Mouse (Mus musculus) liver, embryonic 15.5 days (tissue): Measurements from ENCODE around the gene Gm43064. TPM values are rescaled to one million over a fixed set of nuclear protein-coding genes. Genes with fewer than 3 reads are reported as not detected.

Experiments
- ATAC-seq: fragments of 200-750 bp; cut with Nextera tagmentation; 2 replicates; pipeline ENCODE4 v1.8.0; 2017; ENCODE audit warnings: moderate number of reproducible peaks, mild to moderate bottlenecking, moderate library complexity; ENCODE audit not compliant: insufficient read depth
- H3K27ac ChIP-seq: fragments of 300-500 bp; sonication (generic); replicated peaks from 2 replicates; pipeline ENCODE4 v1.5.1; 2015; ENCODE audit warnings: mild to moderate bottlenecking, inconsistent platforms
- H3K27me3 ChIP-seq: fragments of 300-500 bp; sonication (generic); 2 replicates; pipeline ENCODE4 v1.6.1; 2015; ENCODE audit warnings: mild to moderate bottlenecking, inconsistent platforms
- H3K36me3 ChIP-seq: fragments of 300-500 bp; sonication (generic); replicated peaks from 2 replicates; pipeline ENCODE4 v1.6.1; 2015; ENCODE audit warnings: moderate library complexity, mild to moderate bottlenecking, inconsistent platforms
- H3K4me1 ChIP-seq: fragments of 300-500 bp; sonication (generic); replicated peaks from 2 replicates; pipeline ENCODE4 v1.6.1; 2015; ENCODE audit warnings: inconsistent platforms
- H3K4me2 ChIP-seq: fragments of 300-500 bp; sonication (generic); 2 replicates; pipeline ENCODE4 v1.6.1; 2015; ENCODE audit warnings: moderate library complexity, mild to moderate bottlenecking, inconsistent platforms
- H3K4me3 ChIP-seq: fragments of 300-500 bp; sonication (generic); replicated peaks from 2 replicates; pipeline ENCODE4 v1.5.1; 2015; ENCODE audit warnings: mild to moderate bottlenecking, inconsistent platforms
- H3K9ac ChIP-seq: fragments of 300-500 bp; sonication (generic); 2 replicates; pipeline ENCODE4 v1.6.1; 2015; ENCODE audit warnings: moderate library complexity, mild to moderate bottlenecking, inconsistent platforms
- H3K9me3 ChIP-seq: fragments of 300-500 bp; sonication (generic); replicated peaks from 2 replicates; pipeline ENCODE4 v1.6.1; 2016; ENCODE audit warnings: inconsistent platforms
- WGBS: fragments of 180-500 bp; shearing (Covaris S2); methylation state at CpG from one replicate; pipeline ENCODE4 v1.1.7; 2015; ENCODE audit warnings: mixed read lengths; ENCODE audit not compliant: insufficient replicate concordance; 5-methylcytosine and 5-hydroxymethylcytosine counted together
- polyA plus RNA-seq: library from polyadenylated mRNA; unstranded; fragments of >200 nt; fragmentation: Nextera tagmentation; extraction: Ambion mirVana; gene quantifications from 2 replicates; pipeline ENCODE4 v1.2.1, GENCODE M21; 2015

Gene Gm43064
- polyA plus RNA-seq, 1 experiment from 2014 or later: 1.1 TPM

GRCm38 (mm10) chr3:103857036-103857805 is 47.8 kb downstream of the Gm43064 start:
- peaks cover 4% of the 10 kb centered on the region; the same call in 1 of the 2 replicates for H3K4me1 ChIP-seq
- H3K36me3 ChIP-seq: no peaks in the 10 kb centered on the region
- H3K4me2 ChIP-seq: no peak overlapping the region
- WGBS: 70% methylated on average over 7 of the region's 7 CpGs
- H3K9ac ChIP-seq: no peak overlapping the region
- no peaks in the 10 kb centered on the region for H3K27me3 ChIP-seq
- ATAC-seq: no peak
- no peak overlapping the region for H3K27ac ChIP-seq
- no peaks in the 10 kb centered on the region for H3K9me3 ChIP-seq
- H3K4me3 ChIP-seq: no peak overlapping the region

- no peaks in the 10 kb centered on the region for H3K9me3 ChIP-seq
- no peaks in the 10 kb centered on the region for H3K36me3 ChIP-seq
- no peak overlapping the region for H3K27ac ChIP-seq
- H3K4me3 ChIP-seq: no peak overlapping the region
- peaks cover 4% of the 10 kb centered on the region; the same call in 1 of the 2 replicates for H3K4me1 ChIP-seq
- H3K9ac ChIP-seq: no peak overlapping the region
- no peak for ATAC-seq
- 78% methylated on average over 6 of the region's 6 CpGs for WGBS
- no peak overlapping the region for H3K4me2 ChIP-seq
- no peaks in the 10 kb centered on the region for H3K27me3 ChIP-seq
Observed at GRCm38 (mm10) chr3:103857977-103858563, 48.7 kb downstream of the Gm43064 start.

- Histone ChIP-seq H3K27me3 (no peaks in the 10 kb centered on the region), H3K4me1 (peaks cover 4% of the 10 kb centered on the region; the same call in 1 of the 2 replicates), H3K27ac (peak within 1 kb of the TSS; percentile 72), H3K4me3 (peak within 1 kb of the TSS; percentile 26), H3K9me3 (no peaks in the 10 kb centered on the region), H3K36me3 (no peaks in the 10 kb centered on the region), H3K9ac (no peak within 1 kb of the TSS), H3K4me2 (peak within 1 kb of the TSS; percentile 39)
- ATAC-seq: 0 out of 2 replicates have a peak, but pooled peaks have one; percentile 60
- 22% methylated on average over 12 of the region's 12 CpGs for WGBS
Observed at GRCm38 (mm10) chr3:103858881-103859801, 49.8 kb downstream of the Gm43064 start, which contains the start of gene Ptpn22. Ptpn22 (plus strand) TSS chr3:103859795.

- 21% methylated on average over 6 of the region's 6 CpGs for WGBS
- Histone ChIP-seq H3K9me3 (no peaks in the 10 kb centered on the region), H3K36me3 (no peaks in the 10 kb centered on the region), H3K4me2 (peak overlapping the region; percentile 39), H3K9ac (no peak overlapping the region), H3K4me3 (peak overlapping the region; percentile 26), H3K27ac (peak overlapping the region; percentile 58; the same call in 1 of the 2 replicates), H3K4me1 (peaks cover 4% of the 10 kb centered on the region; the same call in 1 of the 2 replicates), H3K27me3 (no peaks in the 10 kb centered on the region)
- 0 out of 2 replicates have a peak, but pooled peaks have one; percentile 18 for ATAC-seq
Observed at GRCm38 (mm10) chr3:103859851-103860391, 50.5 kb downstream of the Gm43064 start.

- no peaks in the 10 kb centered on the region for H3K9me3 ChIP-seq
- no peak overlapping the region for H3K4me3 ChIP-seq
- ATAC-seq: no peak
- H3K27me3 ChIP-seq: no peaks in the 10 kb centered on the region
- no peak overlapping the region for H3K27ac ChIP-seq
- H3K4me2 ChIP-seq: no peak overlapping the region
- H3K36me3 ChIP-seq: no peaks in the 10 kb centered on the region
- WGBS: 62% methylated on average over 4 of the region's 4 CpGs
- H3K4me1 ChIP-seq: peaks cover 3% of the 10 kb centered on the region; the same call in 1 of the 2 replicates
- no peak overlapping the region for H3K9ac ChIP-seq
Observed at GRCm38 (mm10) chr3:103862721-103863220, 53.4 kb downstream of the Gm43064 start.

GRCm38 (mm10) chr3:103864200-103864599 is 54.8 kb downstream of the Gm43064 start:
- no peaks in the 10 kb centered on the region for H3K9me3 ChIP-seq
- no peak overlapping the region for H3K9ac ChIP-seq
- no peak for ATAC-seq
- H3K4me3 ChIP-seq: no peak overlapping the region
- no peaks in the 10 kb centered on the region for H3K27me3 ChIP-seq
- no peak overlapping the region for H3K4me2 ChIP-seq
- H3K27ac ChIP-seq: no peak overlapping the region
- 73% methylated on average over 6 of the region's 6 CpGs for WGBS
- no peaks in the 10 kb centered on the region for H3K4me1 ChIP-seq
- no peaks in the 10 kb centered on the region for H3K36me3 ChIP-seq

- H3K4me1 ChIP-seq: no peaks in the 10 kb centered on the region
- 78% methylated on average over 5 of the region's 5 CpGs for WGBS
Observed at GRCm38 (mm10) chr3:103867424-103867971, 58.1 kb downstream of the Gm43064 start.

GRCm38 (mm10) chr3:103868008-103868407 is 58.6 kb downstream of the Gm43064 start:
- H3K9ac ChIP-seq: no peak overlapping the region
- no peak overlapping the region for H3K4me2 ChIP-seq
- H3K27ac ChIP-seq: no peak overlapping the region
- no peaks in the 10 kb centered on the region for H3K36me3 ChIP-seq
- no peak for ATAC-seq
- H3K9me3 ChIP-seq: no peaks in the 10 kb centered on the region
- 64% methylated on average over 4 of the region's 4 CpGs for WGBS
- no peaks in the 10 kb centered on the region for H3K27me3 ChIP-seq
- no peak overlapping the region for H3K4me3 ChIP-seq
- no peaks in the 10 kb centered on the region for H3K4me1 ChIP-seq

More at GRCm38 (mm10) chr3:103867424-103867971, 58.1 kb downstream of the Gm43064 start:
- H3K4me2 ChIP-seq: no peak overlapping the region
- H3K27ac ChIP-seq: no peak overlapping the region
- no peak for ATAC-seq
- H3K9me3 ChIP-seq: no peaks in the 10 kb centered on the region
- H3K36me3 ChIP-seq: no peaks in the 10 kb centered on the region
- no peak overlapping the region for H3K9ac ChIP-seq
- no peak overlapping the region for H3K4me3 ChIP-seq
- no peaks in the 10 kb centered on the region for H3K27me3 ChIP-seq

- Histone ChIP-seq H3K36me3 (no peaks in the 10 kb centered on the region), H3K4me3 (no peak overlapping the region)
Observed at GRCm38 (mm10) chr3:103872663-103873098, 63.3 kb downstream of the Gm43064 start.

GRCm38 (mm10) chr3:103874329-103874728 is 65.0 kb downstream of the Gm43064 start:
- no peak for ATAC-seq
- Histone ChIP-seq H3K4me2 (no peak overlapping the region), H3K4me1 (no peaks in the 10 kb centered on the region), H3K4me3 (no peak overlapping the region), H3K9ac (no peak overlapping the region), H3K36me3 (no peaks in the 10 kb centered on the region), H3K27me3 (no peaks in the 10 kb centered on the region), H3K9me3 (no peaks in the 10 kb centered on the region), H3K27ac (no peak overlapping the region)
- 32% methylated on average over 7 of the region's 7 CpGs for WGBS

More at GRCm38 (mm10) chr3:103872663-103873098, 63.3 kb downstream of the Gm43064 start:
- Histone ChIP-seq H3K4me2 (no peak overlapping the region), H3K27ac (no peak overlapping the region), H3K9me3 (no peaks in the 10 kb centered on the region), H3K4me1 (no peaks in the 10 kb centered on the region), H3K9ac (no peak overlapping the region), H3K27me3 (no peaks in the 10 kb centered on the region)
- no peak for ATAC-seq
- 32% methylated on average over 3 of the region's 3 CpGs for WGBS
